Mouse (Mus musculus) myocyte (in vitro differentiated cells): ENCODE results near the gene Gm47841.

ENCODE experiments used
- MYOD1 ChIP-seq, 3 experiments: IDR thresholded peaks; one replicate each; pipeline ENCODE4 v1.6.1; 2011; ENCODE audit warnings: control low read depth in 2 of 3, low read depth in 2 of 3, mild to moderate bottlenecking in 2 of 3, moderate library complexity in 1 of 3; ENCODE audit not compliant: insufficient read length in 2 of 3, control insufficient read depth in 1 of 3
- MYOG ChIP-seq, 3 experiments: IDR thresholded peaks; one replicate each; pipeline ENCODE4 v1.6.1; 2011; ENCODE audit warnings: control low read depth in 2 of 3, low read depth in 2 of 3, mild to moderate bottlenecking in 2 of 3; ENCODE audit not compliant: insufficient read length in 2 of 3, control insufficient read depth in 1 of 3, insufficient read depth in 1 of 3
- POLR2A ChIP-seq: IDR thresholded peaks from one replicate; pipeline ENCODE4 v1.6.1; 2011; ENCODE audit warnings: low read depth, mild to moderate bottlenecking, control low read depth, moderate library complexity; ENCODE audit not compliant: insufficient read length

DNA sequence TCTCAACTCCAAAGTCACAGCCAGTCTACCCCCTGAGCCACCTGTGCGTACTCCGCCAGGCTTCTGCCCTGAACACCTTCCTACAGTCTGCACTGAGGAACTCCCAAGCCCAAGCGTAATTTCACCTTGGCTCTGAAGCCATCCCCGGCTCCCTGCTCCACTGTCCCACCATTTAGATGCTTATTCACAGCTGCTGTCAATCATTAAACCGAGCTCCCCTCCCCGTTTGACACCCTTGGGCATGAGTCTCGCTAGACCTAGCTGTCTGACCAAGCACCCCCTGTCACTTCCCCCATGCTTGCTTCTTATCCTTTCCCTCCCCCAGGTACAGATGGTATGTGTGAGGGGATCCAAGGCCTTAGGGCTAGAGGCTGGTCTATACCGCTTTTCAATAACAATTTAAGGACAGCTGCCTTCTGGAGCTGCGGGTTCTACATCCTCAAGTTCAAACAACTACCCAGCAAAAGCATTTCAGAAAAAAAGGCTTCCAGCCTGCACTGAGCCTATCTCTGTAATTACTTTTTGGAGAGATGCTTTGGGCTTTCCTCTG, 22.5 kb upstream of the Gm47841 start:
- no peak for TF ChIP-seq POLR2A
- no peak for TF ChIP-seq MYOD1 (IDR thresholded peaks at IDR 0.05; ENCODE audit: control insufficient read depth in 1 of 3, insufficient read length in 2 of 3, low read depth in 2 of 3)
- no peak for TF ChIP-seq MYOG (IDR thresholded peaks at IDR 0.05; ENCODE audit: control insufficient read depth in 1 of 3, insufficient read depth in 1 of 3, insufficient read length in 2 of 3, low read depth in 2 of 3)
